Mouse (Mus musculus) cerebellum, postnatal 10 days (tissue): ENCODE measurements around the gene Ccl25.

Source experiments
- DNase-seq, 2 experiments: peaks; one replicate each; pipeline ENCODE4 v3.0.0; 2021; ENCODE audit warnings: mixed read lengths in 2 of 2

Gene Ccl25

GRCm38 (mm10) chr8:4324983-4325750, at the start of gene Ccl25, which contains the start of gene Elavl1:
Ccl25 (plus strand) TSS chr8:4325210.
Elavl1 (minus strand) TSS chr8:4325413.
- peak; percentile 99 for DNase-seq

GRCm38 (mm10) chr8:4275275-4276110, 49.5 kb upstream of the Ccl25 start, which contains the start of gene Timm44:
Timm44 (minus strand) TSS chr8:4275913.
- DNase-seq = peak; percentile 99

- no peak for DNase-seq
Observed at GRCm38 (mm10) chr8:4276111-4276465, 48.9 kb upstream of the Ccl25 start.

- no peak for DNase-seq
Observed at GRCm38 (mm10) chr8:4292738-4293137, 32.3 kb upstream of the Ccl25 start.

GRCm38 (mm10) chr8:4297822-4298221, 27.2 kb upstream of the Ccl25 start:
- DNase-seq = no peak

- no peak for DNase-seq
Observed at GRCm38 (mm10) chr8:4304124-4304547, 20.9 kb upstream of the Ccl25 start.

GRCm38 (mm10) chr8:4305838-4306237, 19.2 kb upstream of the Ccl25 start:
- DNase-seq = no peak

- no peak for DNase-seq
Observed at GRCm38 (mm10) chr8:4312104-4312503, 12.9 kb upstream of the Ccl25 start.

- no peak for DNase-seq
Observed at GRCm38 (mm10) chr8:4313254-4314124, 11.5 kb upstream of the Ccl25 start.

GRCm38 (mm10) chr8:4314852-4315251, 10.2 kb upstream of the Ccl25 start:
- DNase-seq = no peak

GRCm38 (mm10) chr8:4318124-4318523, 6.9 kb upstream of the Ccl25 start:
- DNase-seq = no peak

- DNase-seq = no peak
Observed at GRCm38 (mm10) chr8:4318796-4319572, 6.0 kb upstream of the Ccl25 start.

- DNase-seq = no peak
Observed at GRCm38 (mm10) chr8:4319573-4319872, 5.5 kb upstream of the Ccl25 start.

- peak in 1 of 2 experiments; percentile 10 for DNase-seq
Observed at GRCm38 (mm10) chr8:4320404-4320803, 4.6 kb upstream of the Ccl25 start.

GRCm38 (mm10) chr8:4321031-4321430, 4.0 kb upstream of the Ccl25 start:
- DNase-seq = no peak

GRCm38 (mm10) chr8:4322470-4322869, 2.5 kb upstream of the Ccl25 start:
- DNase-seq = peak; percentile 92 to 96

- DNase-seq = peak in 1 of 2 experiments; percentile 12
Observed at GRCm38 (mm10) chr8:4323917-4324316, 1.1 kb upstream of the Ccl25 start.

GRCm38 (mm10) chr8:4324525-4324924, 485 bp upstream of the Ccl25 start:
- DNase-seq = no peak

- DNase-seq = no peak
Observed at GRCm38 (mm10) chr8:4325751-4326036, 684 bp downstream of the Ccl25 start.

- peak; percentile 38 to 42 for DNase-seq
Observed at GRCm38 (mm10) chr8:4329000-4329399, 4.0 kb downstream of the Ccl25 start.

- no peak for DNase-seq
Observed at GRCm38 (mm10) chr8:4333966-4334365, 9.0 kb downstream of the Ccl25 start.

- DNase-seq = no peak
Observed at GRCm38 (mm10) chr8:4335678-4336077, 10.7 kb downstream of the Ccl25 start.
